Mouse (Mus musculus): ENCODE measurements around the gene Tomm20l.
A peak's percentile ranks its signal among the peaks of the same experiment; 100 is the strongest.
"Not testable (repeated sequence)": the region's sequence is repeated elsewhere in the genome, so short reads cannot be mapped to it uniquely, and the experiment has no call there.

The Tomm20l gene

GRCm38 (mm10) chr12:71111331-71111730, at the start of gene Tomm20l:
Gene Tomm20l, plus strand, starts transcription at chr12:71111428.
- peak; percentile 58 to 68 for DNase-seq

- DNase-seq: no peak
Observed at GRCm38 (mm10) chr12:71069846-71070245, 41.4 kb upstream of the Tomm20l start.

- no peak for DNase-seq
Observed at GRCm38 (mm10) chr12:71072048-71072447, 39.2 kb upstream of the Tomm20l start.

GRCm38 (mm10) chr12:71073113-71073730, 38.0 kb upstream of the Tomm20l start:
- peak; percentile 29 to 48 for DNase-seq

GRCm38 (mm10) chr12:71086331-71086730, 24.9 kb upstream of the Tomm20l start:
- DNase-seq: no peak

GRCm38 (mm10) chr12:71104275-71104674, 7.0 kb upstream of the Tomm20l start:
- not testable (repeated sequence) for DNase-seq

- DNase-seq: no peak
Observed at GRCm38 (mm10) chr12:71107216-71107771, 3.9 kb upstream of the Tomm20l start.

GRCm38 (mm10) chr12:71113074-71113473, 1.8 kb downstream of the Tomm20l start:
- no peak for DNase-seq

- DNase-seq: peak; percentile 40 to 53
Observed at GRCm38 (mm10) chr12:71113675-71114288, 2.6 kb downstream of the Tomm20l start.

GRCm38 (mm10) chr12:71116411-71116810, 5.2 kb downstream of the Tomm20l start:
- no peak for DNase-seq

GRCm38 (mm10) chr12:71122731-71123130, 11.5 kb downstream of the Tomm20l start:
- DNase-seq: peak in 1 of 2 experiments; percentile 27

GRCm38 (mm10) chr12:71123286-71123685, 12.1 kb downstream of the Tomm20l start:
- peak; percentile 88 to 90 for DNase-seq

GRCm38 (mm10) chr12:71135581-71135980, 24.4 kb downstream of the Tomm20l start:
- no peak for DNase-seq

GRCm38 (mm10) chr12:71136130-71136973, 25.1 kb downstream of the Tomm20l start, which contains the start of the genes Timm9 and 2700049A03Rik:
Gene Timm9, minus strand, starts transcription at chr12:71136684.
Gene 2700049A03Rik, plus strand, starts transcription at chr12:71136848.
- peak; percentile 76 to 86 for DNase-seq

GRCm38 (mm10) chr12:71136974-71137491, 25.8 kb downstream of the Tomm20l start:
- DNase-seq: peak; percentile 76 to 84

GRCm38 (mm10) chr12:71137686-71138085, 26.5 kb downstream of the Tomm20l start:
- DNase-seq: no peak

GRCm38 (mm10) chr12:71139258-71139828, 28.1 kb downstream of the Tomm20l start:
- no peak for DNase-seq

- no peak for DNase-seq
Observed at GRCm38 (mm10) chr12:71141189-71141588, 30.0 kb downstream of the Tomm20l start.

- DNase-seq: peak; percentile 55 to 67
Observed at GRCm38 (mm10) chr12:71147641-71148040, 36.4 kb downstream of the Tomm20l start.

- DNase-seq: no peak
Observed at GRCm38 (mm10) chr12:71148801-71149200, 37.6 kb downstream of the Tomm20l start.

- DNase-seq: no peak
Observed at GRCm38 (mm10) chr12:71149456-71149855, 38.2 kb downstream of the Tomm20l start.

GRCm38 (mm10) chr12:71150167-71150566, 38.9 kb downstream of the Tomm20l start:
- no peak for DNase-seq

All from cerebellum, adult 18-20 months (tissue).